Mouse (Mus musculus) liver, embryonic 16.5 days (tissue): ENCODE data around the gene Nos2. TPM values are rescaled to one million over a fixed set of nuclear protein-coding genes. Genes with fewer than 3 reads are reported as not detected.

ENCODE experiments used
- ATAC-seq: fragments of 200-750 bp; cut with Nextera tagmentation; 2 replicates; pipeline ENCODE4 v1.8.0; 2017; ENCODE audit warnings: low read depth, mild to moderate bottlenecking, moderate number of reproducible peaks, moderate library complexity
- H3K27ac ChIP-seq: fragments of 300-500 bp; sonication (generic); 2 replicates; pipeline ENCODE4 v1.5.1; 2014; ENCODE audit warnings: mild to moderate bottlenecking, low read length
- H3K27me3 ChIP-seq: fragments of 300-500 bp; sonication (generic); 2 replicates; pipeline ENCODE4 v1.6.1; 2014; ENCODE audit warnings: low read depth, low read length, mixed read lengths; ENCODE audit not compliant: control insufficient read depth, insufficient read depth
- H3K36me3 ChIP-seq: fragments of 300-500 bp; sonication (generic); 2 replicates; pipeline ENCODE4 v1.6.1; 2014; ENCODE audit warnings: mild to moderate bottlenecking; ENCODE audit not compliant: control insufficient read depth, insufficient read depth
- H3K4me1 ChIP-seq: fragments of 300-500 bp; sonication (generic); 2 replicates; pipeline ENCODE4 v1.6.1; 2014; ENCODE audit warnings: low read depth, low read length, mixed read lengths; ENCODE audit not compliant: control insufficient read depth
- H3K4me2 ChIP-seq: fragments of 300-500 bp; sonication (generic); 2 replicates; pipeline ENCODE4 v1.6.1; 2014; ENCODE audit warnings: low read depth, low read length, mixed read lengths
- H3K4me3 ChIP-seq: fragments of 300-500 bp; sonication (generic); 2 replicates; pipeline ENCODE4 v1.5.1; 2014; ENCODE audit warnings: low read depth, mild to moderate bottlenecking, low read length
- H3K9ac ChIP-seq: fragments of 300-500 bp; sonication (generic); 2 replicates; pipeline ENCODE4 v1.6.1; 2014; ENCODE audit warnings: low read depth, low read length
- H3K9me3 ChIP-seq: fragments of 300-500 bp; sonication (generic); replicated peaks from 2 replicates; pipeline ENCODE4 v1.6.1; 2016; ENCODE audit warnings: low read length; ENCODE audit not compliant: control insufficient read depth
- WGBS: fragments of 180-500 bp; shearing (Covaris S2); extraction: QIAGEN DNeasy Blood & Tissue Kit; methylation state at CpG from one replicate; pipeline ENCODE4 v1.1.7; 2014; ENCODE audit not compliant: insufficient replicate concordance; 5-methylcytosine and 5-hydroxymethylcytosine counted together
- polyA plus RNA-seq: library from polyadenylated mRNA; unstranded; fragments of >200 nt; fragmentation: Nextera tagmentation; extraction: Ambion mirVana; gene quantifications from 2 replicates; pipeline ENCODE4 v1.2.1, GENCODE M21; 2015

Gene Nos2
- polyA plus RNA-seq, 1 experiment from 2014 or later: 0.06 TPM

GRCm38 (mm10) chr11:78935178-78935577 is 14.6 kb downstream of the Nos2 start:
- Histone ChIP-seq H3K9me3 (no peaks in the 10 kb centered on the region), H3K4me2 (no peak overlapping the region), H3K9ac (no peak overlapping the region), H3K4me3 (no peak overlapping the region), H3K36me3 (no peaks in the 10 kb centered on the region), H3K27me3 (no peaks in the 10 kb centered on the region), H3K4me1 (no peaks in the 10 kb centered on the region), H3K27ac (no peak overlapping the region)
- 34% methylated on average over 6 of the region's 6 CpGs for WGBS
- ATAC-seq: no peak

GRCm38 (mm10) chr11:78943083-78943482 is 22.5 kb downstream of the Nos2 start:
- Histone ChIP-seq H3K9ac (no peak overlapping the region), H3K4me1 (no peaks in the 10 kb centered on the region), H3K27ac (no peak overlapping the region), H3K36me3 (no peaks in the 10 kb centered on the region), H3K27me3 (no peaks in the 10 kb centered on the region), H3K4me2 (no peak overlapping the region), H3K9me3 (no peaks in the 10 kb centered on the region), H3K4me3 (no peak overlapping the region)
- no peak for ATAC-seq
- WGBS: 57% methylated on average over 1 of the region's 1 CpGs

GRCm38 (mm10) chr11:78950365-78950764 is 29.8 kb downstream of the Nos2 start:
- WGBS: 69% methylated on average over 8 of the region's 8 CpGs
- H3K9me3 ChIP-seq: no peaks in the 10 kb centered on the region
- ATAC-seq: no peak
- H3K27me3 ChIP-seq: peaks cover 4% of the 10 kb centered on the region; the same call in 1 of the 2 replicates
- no peaks in the 10 kb centered on the region for H3K4me1 ChIP-seq
- H3K4me2 ChIP-seq: no peak overlapping the region
- no peak overlapping the region for H3K4me3 ChIP-seq
- H3K27ac ChIP-seq: no peak overlapping the region
- no peaks in the 10 kb centered on the region for H3K36me3 ChIP-seq
- no peak overlapping the region for H3K9ac ChIP-seq

- H3K4me1 ChIP-seq: no peaks in the 10 kb centered on the region
- no peak overlapping the region for H3K4me2 ChIP-seq
- ATAC-seq: no peak
- no peaks in the 10 kb centered on the region for H3K36me3 ChIP-seq
- H3K9me3 ChIP-seq: no peaks in the 10 kb centered on the region
- WGBS: 6% methylated on average over 17 of the region's 17 CpGs
- no peak overlapping the region for H3K9ac ChIP-seq
- peaks cover 4% of the 10 kb centered on the region for H3K27me3 ChIP-seq
- no peak overlapping the region for H3K4me3 ChIP-seq
- H3K27ac ChIP-seq: no peak overlapping the region
These were observed 31.9 kb downstream of the Nos2 start for GRCm38 (mm10) chr11:78952467-78952866.

- H3K4me1 ChIP-seq: no peaks in the 10 kb centered on the region
- no peak for ATAC-seq
- H3K27me3 ChIP-seq: peaks cover 4% of the 10 kb centered on the region
- H3K9ac ChIP-seq: no peak overlapping the region
- no peak overlapping the region for H3K27ac ChIP-seq
- no peak overlapping the region for H3K4me2 ChIP-seq
- 8% methylated on average over 7 of the region's 7 CpGs for WGBS
- no peaks in the 10 kb centered on the region for H3K36me3 ChIP-seq
- no peaks in the 10 kb centered on the region for H3K9me3 ChIP-seq
- no peak overlapping the region for H3K4me3 ChIP-seq
These were observed 35.7 kb downstream of the Nos2 start for GRCm38 (mm10) chr11:78956260-78956659.

- H3K36me3 ChIP-seq: 0 out of 2 replicates have a peak, but pooled peaks cover 5% of the 10 kb centered on the region
- no peak for ATAC-seq
These were observed 38.8 kb downstream of the Nos2 start for GRCm38 (mm10) chr11:78959367-78959766.

GRCm38 (mm10) chr11:78959841-78960520 is 39.4 kb downstream of the Nos2 start:
- 56% methylated on average over 5 of the region's 5 CpGs for WGBS
- H3K9ac ChIP-seq: no peak overlapping the region
- H3K4me3 ChIP-seq: no peak overlapping the region
- no peak for ATAC-seq
- no peaks in the 10 kb centered on the region for H3K4me1 ChIP-seq
- H3K27ac ChIP-seq: no peak overlapping the region
- H3K9me3 ChIP-seq: no peaks in the 10 kb centered on the region
- no peaks in the 10 kb centered on the region; the same call in 1 of the 2 replicates for H3K27me3 ChIP-seq
- H3K4me2 ChIP-seq: no peak overlapping the region
- 0 out of 2 replicates have a peak, but pooled peaks cover 5% of the 10 kb centered on the region for H3K36me3 ChIP-seq

More at GRCm38 (mm10) chr11:78959367-78959766, 38.8 kb downstream of the Nos2 start:
- Histone ChIP-seq H3K27me3 (no peaks in the 10 kb centered on the region; the same call in 1 of the 2 replicates), H3K4me1 (no peaks in the 10 kb centered on the region), H3K4me3 (no peak overlapping the region), H3K4me2 (no peak overlapping the region), H3K9ac (no peak overlapping the region), H3K9me3 (no peaks in the 10 kb centered on the region), H3K27ac (no peak overlapping the region)
- 52% methylated on average over 8 of the region's 8 CpGs for WGBS

- no peak overlapping the region for H3K27ac ChIP-seq
- no peak overlapping the region for H3K4me2 ChIP-seq
- ATAC-seq: no peak
- H3K36me3 ChIP-seq: peaks cover 7% of the 10 kb centered on the region; the same call in 1 of the 2 replicates
- no peaks in the 10 kb centered on the region for H3K4me1 ChIP-seq
- no peak overlapping the region for H3K4me3 ChIP-seq
- 25% methylated on average over 5 of the region's 5 CpGs for whole genome bisulfite sequencing
- H3K9me3 ChIP-seq: no peaks in the 10 kb centered on the region
- H3K27me3 ChIP-seq: no peaks in the 10 kb centered on the region; the same call in 1 of the 2 replicates
- no peak overlapping the region for H3K9ac ChIP-seq
These were observed 40.6 kb downstream of the Nos2 start for GRCm38 (mm10) chr11:78961221-78961620.

GRCm38 (mm10) chr11:78967371-78967770 is 46.8 kb downstream of the Nos2 start:
- H3K27me3 ChIP-seq: no peaks in the 10 kb centered on the region
- peaks cover 28% of the 10 kb centered on the region for H3K36me3 ChIP-seq
- no peaks in the 10 kb centered on the region for H3K4me1 ChIP-seq
- no peak overlapping the region for H3K27ac ChIP-seq
- no peak overlapping the region for H3K4me2 ChIP-seq
- WGBS: 13% methylated on average over 4 of the region's 4 CpGs
- ATAC-seq: no peak
- no peak overlapping the region for H3K9ac ChIP-seq
- H3K9me3 ChIP-seq: no peaks in the 10 kb centered on the region
- no peak overlapping the region for H3K4me3 ChIP-seq
